Mouse (Mus musculus): ENCODE data around the gene Gm4559. TPM values are rescaled to one million over a fixed set of nuclear protein-coding genes. Genes with fewer than 3 reads are reported as not detected.
"Not testable (repeated sequence)": the region's sequence is repeated elsewhere in the genome, so short reads cannot be mapped to it uniquely, and the experiment has no call there.

Gene Gm4559
- total and polyA plus RNA-seq, 2 experiments from 2014 or later = not detected

DNA sequence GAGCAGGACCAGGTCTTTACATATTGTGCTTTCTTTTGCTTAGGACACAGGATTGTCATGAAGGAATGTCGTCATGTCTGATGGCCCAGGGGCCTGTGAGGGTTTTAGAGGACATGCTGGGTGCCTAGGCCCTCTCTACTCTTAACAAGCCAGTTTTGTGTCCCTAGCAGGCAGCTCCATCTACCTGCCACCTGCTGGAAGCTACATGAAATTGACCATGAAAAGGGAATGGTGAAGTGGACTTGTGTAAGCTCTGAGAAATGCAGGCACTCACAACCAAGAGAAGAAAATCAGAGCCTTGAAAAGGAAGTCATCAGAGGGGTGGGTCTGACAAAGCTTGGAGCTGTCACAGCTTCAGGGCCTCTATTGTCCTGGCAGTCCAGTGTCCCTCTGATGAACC is 5.1 kb upstream of the Gm4559 start:
- H3K4me2 ChIP-seq (ENCODE audit: low read depth, low read length, poor library complexity, severe bottlenecking); H3K27me3 ChIP-seq (ENCODE audit: insufficient read depth, low read length); H3K9ac ChIP-seq (replicated peaks; ENCODE audit: low read length, poor library complexity, severe bottlenecking); H3K9me3 ChIP-seq (ENCODE audit: low read length); ATAC-seq (ENCODE audit: low FRiP score); H3K27ac ChIP-seq (ENCODE audit: low read depth, low read length); H3K36me3 ChIP-seq (ENCODE audit: insufficient read depth, low read length); DNase-seq (ENCODE audit: low spot score); H3K4me3 ChIP-seq (ENCODE audit: low read depth, low read length); H3K4me1 ChIP-seq (ENCODE audit: insufficient read depth, low read length): not testable (repeated sequence)
- TF ChIP-seq CTCF (IDR thresholded peaks at IDR 0.05) = peak; percentile 40; the same call in 1 of the 2 replicates
- 83% methylated on average over 1 of the region's 1 CpGs for WGBS

DNA sequence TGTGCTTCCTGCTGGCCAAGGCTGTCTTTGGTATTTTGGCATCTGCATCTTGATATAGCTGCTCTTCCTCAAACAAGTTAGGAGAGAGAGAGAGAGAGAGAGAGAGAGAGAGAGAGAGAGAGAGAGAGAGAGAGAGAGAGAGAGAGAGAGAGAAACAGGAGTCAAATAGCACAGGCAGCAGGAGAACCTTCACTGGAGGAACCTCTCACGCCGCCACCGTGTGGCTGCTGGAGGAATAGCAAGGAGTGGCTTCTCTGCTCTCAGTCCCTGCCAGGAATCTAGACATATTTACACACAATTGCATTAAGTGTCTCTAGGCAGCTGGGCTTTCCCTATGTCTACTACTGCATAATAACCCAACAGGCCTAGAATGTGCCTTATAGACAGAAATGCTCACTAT is 4.0 kb upstream of the Gm4559 start:
- H3K27ac ChIP-seq (ENCODE audit: low read depth, low read length); H3K4me2 ChIP-seq (ENCODE audit: low read depth, low read length, poor library complexity, severe bottlenecking); ATAC-seq (ENCODE audit: low FRiP score); H3K9me3 ChIP-seq (ENCODE audit: low read length); H3K36me3 ChIP-seq (ENCODE audit: insufficient read depth, low read length); H3K27me3 ChIP-seq (ENCODE audit: insufficient read depth, low read length); H3K4me3 ChIP-seq (ENCODE audit: low read depth, low read length); H3K4me1 ChIP-seq (ENCODE audit: insufficient read depth, low read length); H3K9ac ChIP-seq (replicated peaks; ENCODE audit: low read length, poor library complexity, severe bottlenecking): not testable (repeated sequence)
- TF ChIP-seq CTCF (IDR thresholded peaks at IDR 0.05) = peak; percentile 77
- peak; percentile 81 for DNase-seq (ENCODE audit: low spot score)
- WGBS = 0% methylated on average over 3 of the region's 3 CpGs

DNA sequence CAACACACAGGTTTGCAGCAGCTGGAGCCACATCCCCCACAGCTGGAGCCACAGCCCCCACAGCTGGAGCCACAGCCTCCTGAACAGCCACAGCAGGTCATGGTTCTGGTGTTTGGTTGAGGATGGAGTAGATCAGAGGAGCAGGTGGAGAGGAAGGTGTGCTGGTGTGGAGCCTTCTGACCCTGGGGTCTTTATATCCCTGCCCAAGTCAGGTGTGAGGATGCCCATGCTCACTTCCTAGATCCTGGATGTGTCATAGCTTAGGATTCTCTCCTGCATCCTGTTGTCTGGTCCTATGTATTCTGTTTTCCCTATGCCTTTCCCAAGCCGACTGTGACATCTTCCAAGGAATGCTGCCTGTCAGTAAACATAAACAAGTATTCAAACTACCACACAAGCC is 15.9 kb downstream of the Gm4559 start, which contains the start of gene Gm2431:
Gene Gm2431, minus strand, starts transcription at position 101 of the 400 bp plus-strand sequence.
- not testable (repeated sequence) for ATAC-seq (ENCODE audit: low FRiP score); H3K4me1 ChIP-seq (ENCODE audit: insufficient read depth, low read length); H3K27me3 ChIP-seq (ENCODE audit: insufficient read depth, low read length); H3K4me3 ChIP-seq (ENCODE audit: low read depth, low read length); H3K9ac ChIP-seq (replicated peaks; ENCODE audit: low read length, poor library complexity, severe bottlenecking); DNase-seq (ENCODE audit: low spot score); H3K36me3 ChIP-seq (ENCODE audit: insufficient read depth, low read length); H3K27ac ChIP-seq (ENCODE audit: low read depth, low read length); H3K9me3 ChIP-seq (ENCODE audit: low read length); H3K4me2 ChIP-seq (ENCODE audit: low read depth, low read length, poor library complexity, severe bottlenecking)
- WGBS = 81% methylated on average over 1 of the region's 1 CpGs

DNA sequence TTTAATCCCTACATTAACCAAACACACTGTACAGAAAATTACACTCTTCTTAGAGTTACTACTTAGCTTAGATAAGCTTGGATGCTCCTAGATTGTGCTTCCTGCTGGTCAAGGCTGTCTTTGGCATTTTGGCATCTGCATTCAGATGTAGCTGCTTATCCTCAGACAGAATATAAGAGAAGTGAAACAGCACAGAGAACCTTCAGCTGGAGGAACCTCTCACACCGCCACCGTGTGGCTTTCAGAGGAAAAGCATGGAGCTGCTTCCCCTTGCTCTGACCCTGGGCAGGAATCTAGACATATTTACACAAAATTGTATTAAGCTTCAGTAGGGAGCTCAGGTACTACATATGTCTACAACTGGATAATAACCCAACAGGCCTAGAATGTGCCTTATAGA is 18.6 kb downstream of the Gm4559 start:
- Histone ChIP-seq H3K27me3 (ENCODE audit: insufficient read depth, low read length) (no peaks in the 10 kb centered on the region), H3K36me3 (ENCODE audit: insufficient read depth, low read length) (no peaks in the 10 kb centered on the region), H3K4me2 (ENCODE audit: low read depth, low read length, poor library complexity, severe bottlenecking) (no peak overlapping the region), H3K9ac (replicated peaks; ENCODE audit: low read length, poor library complexity, severe bottlenecking) (no peak overlapping the region), H3K9me3 (ENCODE audit: low read length) (no peaks in the 10 kb centered on the region), H3K4me3 (ENCODE audit: low read depth, low read length) (no peak overlapping the region), H3K27ac (ENCODE audit: low read depth, low read length) (no peak overlapping the region), H3K4me1 (ENCODE audit: insufficient read depth, low read length) (no peaks in the 10 kb centered on the region)
- WGBS = 0% methylated on average over 2 of the region's 2 CpGs
- TF ChIP-seq CTCF (IDR thresholded peaks at IDR 0.05) = peak; percentile 86
- DNase-seq (ENCODE audit: low spot score) (peak; percentile 76), ATAC-seq (ENCODE audit: low FRiP score) (no peak)

DNA sequence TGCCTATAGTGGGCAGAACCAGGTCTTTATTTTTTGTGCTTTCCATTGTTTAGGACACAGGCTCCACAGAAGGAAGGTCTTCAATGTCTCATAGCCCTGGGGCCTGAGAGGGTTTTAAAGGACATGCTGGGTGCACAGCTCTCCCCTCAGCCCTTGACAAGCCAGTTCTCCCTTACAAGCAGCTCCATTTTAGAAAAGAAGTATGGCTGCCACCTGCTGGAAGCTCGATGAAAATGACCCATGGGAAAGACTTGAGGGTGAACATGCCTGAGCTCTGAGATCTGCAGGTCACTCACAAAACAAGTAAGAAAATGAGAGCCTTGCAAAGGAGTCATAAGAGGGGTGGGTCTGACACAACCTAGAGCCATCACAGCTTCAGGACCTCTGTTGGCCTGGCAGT is 24.3 kb downstream of the Gm4559 start:
- peak; percentile 82 for TF ChIP-seq CTCF (IDR thresholded peaks at IDR 0.05)
- ATAC-seq (ENCODE audit: low FRiP score) (no peak), DNase-seq (ENCODE audit: low spot score) (peak; percentile 63)
- H3K4me1 ChIP-seq (ENCODE audit: insufficient read depth, low read length) = no peaks in the 10 kb centered on the region
- no peaks in the 10 kb centered on the region for H3K27me3 ChIP-seq (ENCODE audit: insufficient read depth, low read length)
- 4% methylated on average over 1 of the region's 1 CpGs for WGBS
- no peaks in the 10 kb centered on the region for H3K9me3 ChIP-seq (ENCODE audit: low read length)
- H3K4me2 ChIP-seq (ENCODE audit: low read depth, low read length, poor library complexity, severe bottlenecking) = no peak overlapping the region
- H3K4me3 ChIP-seq (ENCODE audit: low read depth, low read length) = no peak overlapping the region
- no peaks in the 10 kb centered on the region for H3K36me3 ChIP-seq (ENCODE audit: insufficient read depth, low read length)
- no peak overlapping the region for H3K9ac ChIP-seq (replicated peaks; ENCODE audit: low read length, poor library complexity, severe bottlenecking)
- no peak overlapping the region for H3K27ac ChIP-seq (ENCODE audit: low read depth, low read length)

DNA sequence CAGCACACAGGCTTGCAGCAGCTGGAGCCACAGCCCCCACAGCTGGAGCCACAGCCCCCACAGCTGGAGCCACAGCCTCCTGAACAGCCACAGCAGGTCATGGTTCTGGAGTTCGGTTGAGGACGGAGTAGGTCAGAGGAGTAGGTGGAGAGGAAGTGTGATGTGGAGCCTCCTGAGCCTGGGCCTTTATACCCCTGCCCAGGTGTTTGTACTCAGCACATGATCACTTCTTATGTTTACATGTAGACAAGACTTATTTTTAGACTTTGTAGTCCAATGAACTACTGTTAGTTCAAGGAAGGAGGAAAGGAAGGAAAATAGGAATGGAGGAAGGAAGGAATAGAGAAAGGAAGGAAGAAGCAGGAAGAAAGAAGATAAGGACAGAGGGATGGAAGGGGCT is 33.2 kb downstream of the Gm4559 start, which contains the start of gene Gm40460:
Gene Gm40460, minus strand, starts transcription at position 101 of the 400 bp plus-strand sequence.
- H3K27ac ChIP-seq (ENCODE audit: low read depth, low read length) = no peak within 1 kb of the TSS
- no peak for TF ChIP-seq CTCF (IDR thresholded peaks at IDR 0.05)
- no peaks in the 10 kb centered on the region for H3K27me3 ChIP-seq (ENCODE audit: insufficient read depth, low read length)
- no peak for DNase-seq (ENCODE audit: low spot score)
- H3K4me3 ChIP-seq (ENCODE audit: low read depth, low read length) = no peak within 1 kb of the TSS
- WGBS = 58% methylated on average over 2 of the region's 2 CpGs
- no peaks in the 10 kb centered on the region for H3K9me3 ChIP-seq (ENCODE audit: low read length)
- H3K4me1 ChIP-seq (ENCODE audit: insufficient read depth, low read length) = no peaks in the 10 kb centered on the region
- H3K9ac ChIP-seq (replicated peaks; ENCODE audit: low read length, poor library complexity, severe bottlenecking) = no peak within 1 kb of the TSS
- H3K4me2 ChIP-seq (ENCODE audit: low read depth, low read length, poor library complexity, severe bottlenecking) = no peak within 1 kb of the TSS
- ATAC-seq (ENCODE audit: low FRiP score) = no peak
- H3K36me3 ChIP-seq (ENCODE audit: insufficient read depth, low read length) = no peaks in the 10 kb centered on the region
